ENCODE assay signal across 20 mouse cellular contexts in genomic region chr6:97317956-97318355, GRCm38 (mm10).
DNase-seq lines count a peak whose midpoint lies in the region; ATAC-seq and TF ChIP-seq lines count a peak whose summit lies in the region.
"Had no signal": no experiment of that assay in that cellular context is flagged by ENCODE, and none has a peak within 500 bp of the region (broad histone marks: within the 10 kb centered on the region; RNA-seq: fewer than 3 reads in every experiment).

No protein-coding gene starts in this region.

- no peak overlapping the region for H3K4me3 ChIP-seq in cerebellum, adult 2 months (replicated peaks; ENCODE audit: insufficient read depth, low read depth, low read length)
- no peak overlapping the region for H3K4me3 ChIP-seq in hindbrain, embryonic 13.5 days
- H3K4me3 ChIP-seq: embryonic facial prominence, embryonic 12.5 days; forebrain, embryonic 15.5 days; heart, embryonic 10.5 days had no signal

- TF ChIP-seq POLR2A in cerebellum, adult 2 months (IDR thresholded peaks at IDR 0.05; ENCODE audit: borderline replicate concordance, insufficient read depth, low read length): no peak

- no peak overlapping the region for H3K27ac ChIP-seq in cerebellum, adult 2 months (ENCODE audit: insufficient read depth, low read length)
- no peak overlapping the region for H3K27ac ChIP-seq in hindbrain, embryonic 13.5 days
- H3K27ac ChIP-seq: embryonic facial prominence, embryonic 12.5 days; forebrain, embryonic 15.5 days; heart, embryonic 10.5 days; hindbrain, embryonic 14.5 days had no signal

- ATAC-seq in CD4-positive, CD25-positive, alpha-beta regulatory T cell, adult 4 months: peak; percentile 53
- ATAC-seq in hindbrain, embryonic 13.5 days (ENCODE audit: low FRiP score): no peak
- no peak for ATAC-seq in megakaryocyte-erythroid progenitor cell, adult 5-6 weeks (replicated peaks; ENCODE audit: low FRiP score, low TSS enrichment, poor library complexity, severe bottlenecking)
- ATAC-seq: forebrain, embryonic 15.5 days; Patski had no signal

- no peaks in the 10 kb centered on the region for H3K27me3 ChIP-seq in cerebellum, adult 2 months (ENCODE audit: control insufficient read depth, insufficient read depth, low read length)
- H3K27me3 ChIP-seq in hindbrain, embryonic 13.5 days: no peaks in the 10 kb centered on the region
- H3K27me3 ChIP-seq: CH12.LX; embryonic facial prominence, embryonic 12.5 days; forebrain, embryonic 15.5 days; Patski had no signal

- TF ChIP-seq CTCF in cerebellum, adult 2 months (IDR thresholded peaks at IDR 0.05; ENCODE audit: borderline replicate concordance, insufficient read depth, low read depth, low read length): no peak

- H3K36me3 ChIP-seq in hindbrain, embryonic 13.5 days: peaks cover 10% of the 10 kb centered on the region
- H3K36me3 ChIP-seq: embryonic facial prominence, embryonic 12.5 days; forebrain, embryonic 15.5 days had no signal

- no peaks in the 10 kb centered on the region for H3K9me3 ChIP-seq in hindbrain, embryonic 13.5 days
- H3K9me3 ChIP-seq: embryonic facial prominence, embryonic 12.5 days; forebrain, embryonic 15.5 days; heart, embryonic 10.5 days had no signal

- H3K4me2 ChIP-seq in hindbrain, embryonic 13.5 days: no peak overlapping the region
- H3K4me2 ChIP-seq: embryonic facial prominence, embryonic 12.5 days; forebrain, embryonic 15.5 days; hindbrain, embryonic 14.5 days had no signal

- DNase-seq in thymus, postnatal 14 days: peak; percentile 35
- no peak for DNase-seq in thymus, postnatal 10 days (ENCODE audit: low spot score in 2 of 2)
- peak; percentile 52 for DNase-seq in induced T-regulatory cell, adult 2 months (ENCODE audit: low read depth)
- DNase-seq in cerebellum, adult 2 months: no peak
- DNase-seq: adrenal gland, adult 8-10 months; cerebellum, adult 11 months; cerebellum, adult 9-10 months; cerebellum, postnatal 25 days; gastrocnemius, postnatal 10 days; heart, adult 18-20 months; heart, postnatal 14 days had no signal

- H3K4me1 ChIP-seq in cerebellum, adult 2 months (ENCODE audit: control insufficient read depth, insufficient read depth, low read length): no peaks in the 10 kb centered on the region
- no peaks in the 10 kb centered on the region for H3K4me1 ChIP-seq in hindbrain, embryonic 13.5 days (replicated peaks)
- H3K4me1 ChIP-seq: embryonic facial prominence, embryonic 12.5 days; forebrain, embryonic 15.5 days had no signal

- H3K9ac ChIP-seq in hindbrain, embryonic 13.5 days: no peak overlapping the region
- H3K9ac ChIP-seq: embryonic facial prominence, embryonic 12.5 days; forebrain, embryonic 15.5 days; hindbrain, embryonic 14.5 days had no signal

- 96% methylated on average over 3 of the region's 3 CpGs for WGBS in cerebellum, adult 2 months
- 98% methylated on average over 3 of the region's 3 CpGs for WGBS in hindbrain, embryonic 13.5 days

Comparison
In these comparisons a context has a peak if more than half of its experiments do, and no peak if none do; other contexts are left out.
1. DNase-seq: peak in thymus, postnatal 14 days (single experiment) and induced T-regulatory cell, adult 2 months (single experiment); none in thymus, postnatal 10 days (0 of 2) and cerebellum, adult 2 months (0 of 2).